Mouse (Mus musculus) cortical plate, adult 2 months (tissue): ENCODE results near the gene Lgals3bp. TPM values are rescaled to one million over a fixed set of nuclear protein-coding genes. Genes with fewer than 3 reads are reported as not detected.
"Not testable (repeated sequence)": the region's sequence is repeated elsewhere in the genome, so short reads cannot be mapped to it uniquely, and the experiment has no call there.

Experiments
- H3K27ac ChIP-seq: fragments of 200-500 bp; 2 replicates; pipeline ENCODE4 v1.5.1; 2012; ENCODE audit warnings: low read length, control low read depth, inconsistent platforms; ENCODE audit not compliant: insufficient read depth
- H3K4me1 ChIP-seq: fragments of 200-500 bp; 2 replicates; pipeline ENCODE4 v1.6.1; 2011; ENCODE audit warnings: low read length; ENCODE audit not compliant: control insufficient read depth, insufficient read depth
- H3K4me3 ChIP-seq: fragments of 200-500 bp; 2 replicates; pipeline ENCODE4 v1.5.1; 2011; ENCODE audit warnings: mild to moderate bottlenecking, low read length, control low read depth; ENCODE audit not compliant: insufficient read depth
- CTCF ChIP-seq: fragments of 200-500 bp; IDR thresholded peaks from 2 replicates; pipeline ENCODE4 v1.5.1; 2011; ENCODE audit warnings: mild to moderate bottlenecking, control low read depth, low read length; ENCODE audit not compliant: insufficient read depth; ENCODE audit errors: extremely low read depth
- POLR2A ChIP-seq: fragments of 200-500 bp; IDR thresholded peaks from 2 replicates; pipeline ENCODE4 v1.6.1; 2011; ENCODE audit warnings: mild to moderate bottlenecking, low read length, control low read depth; ENCODE audit not compliant: insufficient read depth; ENCODE audit errors: extremely low read depth
- polyA plus RNA-seq: library from polyadenylated mRNA; depleted of rRNA; stranded (reverse); fragments of >200 nt; gene quantifications from 2 replicates; pipeline ENCODE4 v1.2.3, GENCODE M21; 2012

The Lgals3bp gene
- polyA plus RNA-seq, 1 experiment, result 37.5 TPM

- H3K27ac ChIP-seq, result no peak overlapping the region
- no peak for TF ChIP-seq POLR2A
- TF ChIP-seq CTCF, result peak; percentile 85
- no peaks in the 10 kb centered on the region for H3K4me1 ChIP-seq
- H3K4me3 ChIP-seq, result no peak overlapping the region
Measured at GRCm38 (mm10) chr11:118379251-118380009, 22.5 kb downstream of the Lgals3bp start.

DNA sequence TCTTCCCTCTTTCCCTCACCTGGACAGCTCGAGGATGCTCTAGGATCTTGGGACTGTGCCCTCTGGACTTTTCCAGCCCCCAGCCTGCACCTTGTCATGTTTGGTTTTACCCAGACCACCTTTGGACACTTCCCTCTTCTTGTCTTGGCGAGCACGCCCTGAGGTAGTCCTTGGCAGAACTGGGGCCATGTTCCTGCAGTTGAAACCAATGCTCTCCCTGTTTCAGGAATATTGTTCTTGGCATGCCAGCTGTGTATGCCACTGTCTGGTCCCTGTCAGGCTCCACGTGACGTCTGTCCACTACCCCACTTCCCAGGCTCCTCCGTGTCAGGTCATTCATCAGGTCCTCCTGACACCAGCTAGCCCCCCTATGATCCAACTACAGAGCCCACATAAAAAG is 23.2 kb downstream of the Lgals3bp start:
- Histone ChIP-seq H3K27ac (no peak overlapping the region), H3K4me1 (no peaks in the 10 kb centered on the region), H3K4me3 (no peak overlapping the region)
- TF ChIP-seq CTCF, result no peak
- no peak for TF ChIP-seq POLR2A

- H3K4me3 ChIP-seq, H3K4me1 ChIP-seq, H3K27ac ChIP-seq: not testable (repeated sequence)
Measured at GRCm38 (mm10) chr11:118376323-118376722, 25.6 kb downstream of the Lgals3bp start.

GRCm38 (mm10) chr11:118375881-118376280 is 26.0 kb downstream of the Lgals3bp start:
- Histone ChIP-seq H3K4me1 (no peaks in the 10 kb centered on the region), H3K4me3 (no peak overlapping the region), H3K27ac (no peak overlapping the region)
- TF ChIP-seq POLR2A (no peak), CTCF (no peak)

DNA sequence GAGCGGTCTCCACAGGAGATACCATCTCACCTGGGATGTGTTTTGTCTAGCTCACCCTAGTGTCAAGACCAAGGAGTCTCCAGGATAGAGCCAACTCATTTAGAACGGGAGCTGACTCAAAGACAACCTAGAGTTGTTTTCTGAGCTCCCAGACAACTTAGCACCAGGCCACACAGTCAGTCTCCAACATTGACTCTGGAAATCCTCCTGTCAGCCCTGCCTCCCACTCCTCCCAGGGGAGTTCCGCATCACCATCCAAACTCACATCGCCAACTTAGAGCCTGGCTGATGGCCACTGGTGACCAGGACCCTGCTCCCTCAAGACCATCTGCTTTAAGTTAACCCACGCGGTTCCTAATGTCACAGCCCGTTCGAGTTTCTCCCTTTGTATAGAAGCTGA is 26.4 kb downstream of the Lgals3bp start:
- no peak overlapping the region for H3K4me3 ChIP-seq
- no peak for TF ChIP-seq CTCF
- no peak for TF ChIP-seq POLR2A
- no peak overlapping the region for H3K27ac ChIP-seq
- no peaks in the 10 kb centered on the region for H3K4me1 ChIP-seq

GRCm38 (mm10) chr11:118375006-118375405 is 26.9 kb downstream of the Lgals3bp start:
- Histone ChIP-seq H3K27ac (no peak overlapping the region), H3K4me3 (no peak overlapping the region), H3K4me1 (no peaks in the 10 kb centered on the region)
- TF ChIP-seq CTCF (0 out of 2 replicates have a peak, but pooled peaks have one; percentile 25), POLR2A (no peak)

- H3K4me1 ChIP-seq, result no peaks in the 10 kb centered on the region
- no peak overlapping the region for H3K4me3 ChIP-seq
- no peak overlapping the region for H3K27ac ChIP-seq
- TF ChIP-seq POLR2A (no peak), CTCF (no peak)
Measured at GRCm38 (mm10) chr11:118374506-118374905, 27.4 kb downstream of the Lgals3bp start.

DNA sequence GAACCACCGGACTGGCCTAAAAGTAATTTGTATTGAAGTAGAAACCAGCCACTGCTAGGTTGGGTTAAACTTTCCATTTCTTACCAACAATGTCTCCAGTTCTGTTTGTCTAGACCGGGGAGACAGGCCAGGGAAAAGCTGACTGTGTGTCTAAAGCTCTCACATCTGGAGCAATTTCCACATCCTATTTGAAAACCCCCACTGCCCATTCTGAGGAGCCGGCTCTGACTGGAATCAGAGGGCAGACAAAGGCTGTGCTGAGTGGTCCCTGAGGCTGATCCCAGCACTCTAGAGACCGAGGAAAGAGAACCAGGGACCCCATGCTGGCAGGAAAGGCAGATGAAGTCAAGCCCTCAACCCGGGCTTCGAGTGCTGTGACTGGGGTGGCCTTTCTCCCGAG is 29.3 kb downstream of the Lgals3bp start:
- TF ChIP-seq CTCF (no peak), POLR2A (no peak)
- Histone ChIP-seq H3K4me1 (no peaks in the 10 kb centered on the region), H3K4me3 (no peak overlapping the region), H3K27ac (no peak overlapping the region)

- Histone ChIP-seq H3K27ac (no peak overlapping the region), H3K4me3 (no peak overlapping the region), H3K4me1 (no peaks in the 10 kb centered on the region)
- no peak for TF ChIP-seq CTCF
- no peak for TF ChIP-seq POLR2A
Measured at GRCm38 (mm10) chr11:118371876-118372275, 30.0 kb downstream of the Lgals3bp start.

DNA sequence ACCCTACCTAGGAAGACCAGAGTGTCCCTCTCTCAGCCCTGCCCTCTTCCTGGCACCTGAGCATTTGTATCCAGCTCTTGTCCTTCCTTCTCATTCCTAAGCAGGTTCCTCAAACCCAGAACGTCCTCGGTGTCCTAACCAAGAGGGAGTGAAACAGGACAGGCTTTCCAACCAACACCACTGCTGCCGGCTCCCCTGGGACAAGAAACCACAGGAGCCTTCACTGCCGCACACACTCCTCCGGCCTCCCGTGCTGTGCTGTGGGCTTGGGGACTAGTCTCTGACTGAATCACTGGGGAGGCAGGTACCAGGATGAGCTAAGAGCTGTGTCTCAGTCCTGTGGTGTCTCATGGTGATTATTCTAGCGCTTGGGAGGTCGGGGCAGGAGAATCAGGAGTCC is 32.2 kb downstream of the Lgals3bp start:
- TF ChIP-seq POLR2A, result no peak
- TF ChIP-seq CTCF, result no peak
- Histone ChIP-seq H3K4me3 (no peak overlapping the region), H3K4me1 (no peaks in the 10 kb centered on the region), H3K27ac (no peak overlapping the region)

GRCm38 (mm10) chr11:118369251-118369650 is 32.6 kb downstream of the Lgals3bp start:
- H3K4me3 ChIP-seq, result no peak overlapping the region
- H3K27ac ChIP-seq, result no peak overlapping the region
- TF ChIP-seq CTCF, result no peak
- no peak for TF ChIP-seq POLR2A
- H3K4me1 ChIP-seq, result no peaks in the 10 kb centered on the region
